Mouse (Mus musculus) kidney, postnatal 0 days (tissue): ENCODE data around the gene Synm. TPM values are rescaled to one million over a fixed set of nuclear protein-coding genes. Genes with fewer than 3 reads are reported as not detected.

ENCODE experiments used
- ATAC-seq: fragments of 200-750 bp; cut with Nextera tagmentation; replicated peaks from 2 replicates; pipeline ENCODE4 v1.8.0; 2017; ENCODE audit warnings: low read depth, moderate number of reproducible peaks, moderate TSS enrichment, moderate library complexity; ENCODE audit not compliant: low FRiP score
- DNase-seq: peaks from one replicate; pipeline ENCODE4 v3.0.0-alpha.2; 2016; ENCODE audit warnings: low spot score
- H3K27ac ChIP-seq: fragments of 300-500 bp; sonication (generic); 2 replicates; pipeline ENCODE4 v1.5.1; 2014; ENCODE audit warnings: mild to moderate bottlenecking
- H3K27me3 ChIP-seq: fragments of 300-500 bp; sonication (generic); 2 replicates; pipeline ENCODE4 v1.6.1; 2014; ENCODE audit warnings: low read length, mixed read lengths; ENCODE audit not compliant: insufficient read depth
- H3K36me3 ChIP-seq: fragments of 300-500 bp; sonication (generic); 2 replicates; pipeline ENCODE4 v1.6.1; 2014; ENCODE audit warnings: low read length, mixed read lengths; ENCODE audit not compliant: insufficient read depth
- H3K4me1 ChIP-seq: fragments of 300-500 bp; sonication (generic); replicated peaks from 2 replicates; pipeline ENCODE4 v1.6.1; 2014; ENCODE audit warnings: antibody characterized with exemption, low read length, mixed read lengths; ENCODE audit not compliant: insufficient read depth
- H3K4me2 ChIP-seq: fragments of 300-500 bp; sonication (generic); 2 replicates; pipeline ENCODE4 v1.6.1; 2014; ENCODE audit warnings: mild to moderate bottlenecking, low read length, moderate library complexity, mixed read lengths
- H3K4me3 ChIP-seq: fragments of 300-500 bp; sonication (generic); replicated peaks from 2 replicates; pipeline ENCODE4 v1.5.1; 2014; ENCODE audit warnings: low read depth, low read length
- H3K9ac ChIP-seq: fragments of 300-500 bp; sonication (generic); 2 replicates; pipeline ENCODE4 v1.6.1; 2014; ENCODE audit warnings: low read depth, low read length
- H3K9me3 ChIP-seq: fragments of 300-500 bp; sonication (generic); replicated peaks from 2 replicates; pipeline ENCODE4 v1.6.1; 2016; ENCODE audit warnings: low read length, inconsistent platforms, mixed read lengths
- CTCF ChIP-seq: IDR thresholded peaks from 2 replicates; pipeline ENCODE4 v1.5.1; 2016; ENCODE audit warnings: antibody characterized with exemption, low read depth, mild to moderate bottlenecking, moderate library complexity
- WGBS: fragments of 180-500 bp; shearing (Covaris S2); extraction: QIAGEN DNeasy Blood & Tissue Kit; methylation state at CpG from one replicate; pipeline ENCODE4 v1.1.7; 2014; 5-methylcytosine and 5-hydroxymethylcytosine counted together
- polyA plus RNA-seq: library from polyadenylated mRNA; unstranded; fragments of >200 nt; fragmentation: Nextera tagmentation; extraction: Ambion mirVana; gene quantifications from 2 replicates; pipeline ENCODE4 v1.2.1, GENCODE M21; 2015

Synm gene
- polyA plus RNA-seq, 1 experiment from 2014 or later = 1.2 TPM

GRCm38 (mm10) chr7:67700846-67701245, 58.7 kb downstream of the Synm start:
- Histone ChIP-seq H3K4me3 (no peak overlapping the region), H3K27me3 (no peaks in the 10 kb centered on the region), H3K27ac (no peak overlapping the region), H3K4me1 (no peaks in the 10 kb centered on the region), H3K36me3 (peaks cover 6% of the 10 kb centered on the region; the same call in 1 of the 2 replicates), H3K9me3 (no peaks in the 10 kb centered on the region), H3K9ac (no peak overlapping the region), H3K4me2 (no peak overlapping the region)
- peak; percentile 74 for TF ChIP-seq CTCF
- DNase-seq = peak; percentile 45
- no peak for ATAC-seq

- Histone ChIP-seq H3K9ac (no peak overlapping the region), H3K36me3 (peaks cover 6% of the 10 kb centered on the region; the same call in 1 of the 2 replicates), H3K9me3 (no peaks in the 10 kb centered on the region), H3K27ac (no peak overlapping the region), H3K4me3 (no peak overlapping the region), H3K27me3 (no peaks in the 10 kb centered on the region), H3K4me2 (no peak overlapping the region), H3K4me1 (no peaks in the 10 kb centered on the region)
- 85% methylated on average over 4 of the region's 4 CpGs for WGBS
- ATAC-seq (no peak), DNase-seq (no peak)
- TF ChIP-seq CTCF = no peak
Measured at GRCm38 (mm10) chr7:67699301-67699700, 60.2 kb downstream of the Synm start.

GRCm38 (mm10) chr7:67697892-67698630, 61.5 kb downstream of the Synm start:
- Histone ChIP-seq H3K9ac (no peak overlapping the region), H3K27ac (no peak overlapping the region), H3K4me1 (no peaks in the 10 kb centered on the region), H3K4me2 (no peak overlapping the region), H3K4me3 (no peak overlapping the region), H3K36me3 (peaks cover 6% of the 10 kb centered on the region; the same call in 1 of the 2 replicates), H3K27me3 (no peaks in the 10 kb centered on the region), H3K9me3 (no peaks in the 10 kb centered on the region)
- TF ChIP-seq CTCF = no peak
- WGBS = 87% methylated on average over 28 of the region's 28 CpGs
- ATAC-seq (no peak), DNase-seq (no peak)

- WGBS = 64% methylated on average over 7 of the region's 7 CpGs
- H3K4me3 ChIP-seq = no peak overlapping the region
- H3K27me3 ChIP-seq = no peaks in the 10 kb centered on the region
- no peak for DNase-seq
- no peaks in the 10 kb centered on the region for H3K9me3 ChIP-seq
- no peak for TF ChIP-seq CTCF
- H3K27ac ChIP-seq = no peak overlapping the region
- H3K4me2 ChIP-seq = no peak overlapping the region
- ATAC-seq = no peak
- H3K36me3 ChIP-seq = peaks cover 6% of the 10 kb centered on the region; the same call in 1 of the 2 replicates
- H3K9ac ChIP-seq = no peak overlapping the region
- H3K4me1 ChIP-seq = no peaks in the 10 kb centered on the region
Measured at GRCm38 (mm10) chr7:67695906-67696305, 63.6 kb downstream of the Synm start.

- Histone ChIP-seq H3K27ac (no peak overlapping the region), H3K4me1 (no peaks in the 10 kb centered on the region), H3K36me3 (no peaks in the 10 kb centered on the region), H3K9ac (no peak overlapping the region), H3K27me3 (no peaks in the 10 kb centered on the region), H3K4me2 (no peak overlapping the region), H3K9me3 (no peaks in the 10 kb centered on the region), H3K4me3 (no peak overlapping the region)
- ATAC-seq = no peak
- no peak for DNase-seq
- TF ChIP-seq CTCF = no peak
- WGBS = 93% methylated on average over 23 of the region's 23 CpGs
Measured at GRCm38 (mm10) chr7:67692791-67693538, 66.6 kb downstream of the Synm start.

- no peak for TF ChIP-seq CTCF
- no peak overlapping the region for H3K9ac ChIP-seq
- H3K9me3 ChIP-seq = no peaks in the 10 kb centered on the region
- no peaks in the 10 kb centered on the region for H3K4me1 ChIP-seq
- H3K36me3 ChIP-seq = no peaks in the 10 kb centered on the region
- no peak for ATAC-seq
- H3K27me3 ChIP-seq = no peaks in the 10 kb centered on the region
- H3K4me2 ChIP-seq = no peak overlapping the region
- no peak for DNase-seq
- no peak overlapping the region for H3K4me3 ChIP-seq
- 80% methylated on average over 3 of the region's 3 CpGs for WGBS
- H3K27ac ChIP-seq = no peak overlapping the region
Measured at GRCm38 (mm10) chr7:67692141-67692540, 67.4 kb downstream of the Synm start.
